Mouse (Mus musculus) heart, adult 2 months (tissue): ENCODE measurements at regions not wholly inside any gene's neighbourhood (a gene's known extent, or its start where the extent isn't known, plus 50 kb on each side); places are given as distances from the start of the nearest gene placed in this dataset.

Experiments used
- CTCF ChIP-seq: fragments of 200-600 bp; IDR thresholded peaks from 2 replicates; pipeline ENCODE4 v1.8.1; 2022; ENCODE audit warnings: antibody characterized with exemption, mild to moderate bottlenecking, moderate library complexity
- EP300 ChIP-seq: fragments of 200-500 bp; IDR thresholded peaks from 2 replicates; pipeline ENCODE4 v1.6.1; 2011; ENCODE audit warnings: low read depth, low read length, control low read depth; ENCODE audit not compliant: insufficient read depth
- POLR2A ChIP-seq: fragments of 200-500 bp; IDR thresholded peaks from 2 replicates; pipeline ENCODE4 v1.6.1; 2011; ENCODE audit warnings: mild to moderate bottlenecking, low read depth, low read length, control low read depth; ENCODE audit not compliant: insufficient read depth

- TF ChIP-seq POLR2A (no peak), CTCF (no peak), EP300 (no peak)
Observed at GRCm38 (mm10) chr9:61095069-61095775, 276.9 kb upstream of the Tle3 start.
